Mouse (Mus musculus): ENCODE data around the gene Foxn4. TPM values are rescaled to one million over a fixed set of nuclear protein-coding genes. Genes with fewer than 3 reads are reported as not detected.

Foxn4 gene
- total RNA-seq (2017): not detected in 2 replicates

GRCm38 (mm10) chr5:114273693-114274402 lies at the start of gene Foxn4:
Gene Foxn4, minus strand, starts transcription at chr5:114273807.
- no peak for ATAC-seq (replicated peaks; ENCODE audit: low read depth, poor library complexity, severe bottlenecking)

GRCm38 (mm10) chr5:114323105-114323790 lies 49.6 kb upstream of the Foxn4 start:
- ATAC-seq (replicated peaks; ENCODE audit: low read depth, poor library complexity, severe bottlenecking): peak; percentile 69

- ATAC-seq (replicated peaks; ENCODE audit: low read depth, poor library complexity, severe bottlenecking): no peak
Observed at GRCm38 (mm10) chr5:114309680-114310036, 36.1 kb upstream of the Foxn4 start.

GRCm38 (mm10) chr5:114308765-114309679 lies 35.4 kb upstream of the Foxn4 start:
- ATAC-seq (replicated peaks; ENCODE audit: low read depth, poor library complexity, severe bottlenecking): peak; percentile 50; the same call in 1 of the 2 replicates

GRCm38 (mm10) chr5:114306496-114306895 lies 32.9 kb upstream of the Foxn4 start:
- ATAC-seq (replicated peaks; ENCODE audit: low read depth, poor library complexity, severe bottlenecking): no peak

- ATAC-seq (replicated peaks; ENCODE audit: low read depth, poor library complexity, severe bottlenecking): no peak
Observed at GRCm38 (mm10) chr5:114303166-114303565, 29.6 kb upstream of the Foxn4 start.

- no peak for ATAC-seq (replicated peaks; ENCODE audit: low read depth, poor library complexity, severe bottlenecking)
Observed at GRCm38 (mm10) chr5:114299883-114300610, 26.4 kb upstream of the Foxn4 start.

GRCm38 (mm10) chr5:114299156-114299855 lies 25.7 kb upstream of the Foxn4 start:
- ATAC-seq (replicated peaks; ENCODE audit: low read depth, poor library complexity, severe bottlenecking): no peak

GRCm38 (mm10) chr5:114298212-114298894 lies 24.7 kb upstream of the Foxn4 start:
- no peak for ATAC-seq (replicated peaks; ENCODE audit: low read depth, poor library complexity, severe bottlenecking)

GRCm38 (mm10) chr5:114296693-114297631 lies 23.4 kb upstream of the Foxn4 start:
- no peak for ATAC-seq (replicated peaks; ENCODE audit: low read depth, poor library complexity, severe bottlenecking)

- ATAC-seq (replicated peaks; ENCODE audit: low read depth, poor library complexity, severe bottlenecking): no peak
Observed at GRCm38 (mm10) chr5:114290004-114290403, 16.4 kb upstream of the Foxn4 start.

GRCm38 (mm10) chr5:114288874-114289273 lies 15.3 kb upstream of the Foxn4 start, which contains the start of gene Myo1h:
Gene Myo1h, plus strand, starts transcription at chr5:114289166.
- ATAC-seq (replicated peaks; ENCODE audit: low read depth, poor library complexity, severe bottlenecking): no peak

- no peak for ATAC-seq (replicated peaks; ENCODE audit: low read depth, poor library complexity, severe bottlenecking)
Observed at GRCm38 (mm10) chr5:114288396-114288795, 14.8 kb upstream of the Foxn4 start.

GRCm38 (mm10) chr5:114286872-114287571 lies 13.4 kb upstream of the Foxn4 start:
- ATAC-seq (replicated peaks; ENCODE audit: low read depth, poor library complexity, severe bottlenecking): no peak

- ATAC-seq (replicated peaks; ENCODE audit: low read depth, poor library complexity, severe bottlenecking): no peak
Observed at GRCm38 (mm10) chr5:114286102-114286501, 12.5 kb upstream of the Foxn4 start.

- ATAC-seq (replicated peaks; ENCODE audit: low read depth, poor library complexity, severe bottlenecking): no peak
Observed at GRCm38 (mm10) chr5:114285398-114285700, 11.7 kb upstream of the Foxn4 start.

Data from common myeloid progenitor, adult 5-6 weeks (primary cell).